Mouse (Mus musculus): Measurements from ENCODE around the gene Taf4. TPM values are rescaled to one million over a fixed set of nuclear protein-coding genes. Genes with fewer than 3 reads are reported as not detected.
A peak's percentile ranks its signal among the peaks of the same experiment; 100 is the strongest.

The Taf4 gene
- polyA plus RNA-seq, 1 experiment, result 26.3 TPM

DNA sequence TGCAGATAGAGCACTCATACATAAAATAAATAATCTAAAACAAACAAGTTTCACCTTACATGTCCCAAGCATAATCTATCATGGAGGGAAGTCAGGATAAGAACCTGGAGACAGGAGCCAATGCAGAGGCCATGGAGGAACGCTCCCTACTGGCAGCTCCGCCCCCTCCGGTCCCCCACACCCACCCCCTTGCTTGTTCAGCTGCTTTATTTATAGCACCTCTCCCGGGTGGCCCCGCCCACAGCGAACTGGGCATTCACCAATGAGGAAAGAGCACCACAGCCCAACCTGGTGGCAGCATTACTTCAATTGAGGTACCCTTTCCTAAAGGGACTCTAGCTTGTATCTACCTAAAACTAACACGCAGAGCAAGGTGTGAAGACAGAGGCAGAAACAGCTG, 91.9 kb downstream of the Taf4 start:
- WGBS, result 48% methylated on average over 7 of the region's 7 CpGs
- TF ChIP-seq CTCF (IDR thresholded peaks at IDR 0.05; ENCODE audit: borderline replicate concordance, control insufficient read depth, extremely low read depth, insufficient read depth, low read length, poor library complexity) (no peak), POLR2A (IDR thresholded peaks at IDR 0.05; ENCODE audit: control insufficient read depth, extremely low read depth, insufficient read depth, low read length, poor library complexity) (no peak)
- no peak overlapping the region for H3K4me3 ChIP-seq (ENCODE audit: control insufficient read depth, insufficient read depth, low read length)
- no peak for DNase-seq
- H3K27ac ChIP-seq (ENCODE audit: control insufficient read depth, insufficient read depth, low read length), result no peak overlapping the region
- H3K4me1 ChIP-seq (replicated peaks; ENCODE audit: control insufficient read depth, insufficient read depth, low read length), result no peaks in the 10 kb centered on the region
- H3K27me3 ChIP-seq (ENCODE audit: control insufficient read depth, insufficient read depth, low read length), result no peaks in the 10 kb centered on the region
- no peaks in the 10 kb centered on the region for H3K36me3 ChIP-seq (ENCODE audit: control insufficient read depth, insufficient read depth, low read length)

DNA sequence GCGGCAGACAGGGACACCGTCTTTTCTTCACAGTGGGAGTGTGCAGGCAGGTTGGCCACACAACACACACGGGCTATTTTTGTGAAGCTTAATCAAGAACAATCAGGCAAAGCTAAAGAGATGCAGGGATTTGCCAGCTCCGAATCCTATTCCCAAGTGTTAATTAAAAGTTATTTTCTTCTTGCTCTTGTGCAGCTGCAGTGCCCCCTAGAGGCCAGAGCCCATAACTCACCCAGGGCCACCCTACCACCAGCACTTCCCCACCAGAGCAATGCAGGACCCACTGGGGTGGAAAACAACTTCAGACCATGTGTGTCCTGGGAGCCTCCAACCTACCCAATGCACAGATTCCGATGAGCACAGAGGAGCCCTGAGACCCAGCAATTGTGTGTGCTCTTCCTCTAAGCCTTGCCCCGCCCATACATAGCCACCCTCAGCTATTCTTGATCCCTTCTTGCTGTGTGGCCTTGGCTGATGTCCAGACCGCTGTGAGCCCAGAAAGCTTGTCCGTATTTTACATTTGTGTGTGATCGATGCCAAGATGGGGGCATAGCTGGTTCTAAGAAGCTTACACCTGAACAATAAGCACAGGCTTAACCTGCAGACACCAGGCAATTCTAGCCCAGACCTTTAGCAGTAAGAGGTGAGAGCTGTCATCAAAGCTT, 98.8 kb downstream of the Taf4 start:
- Histone ChIP-seq H3K36me3 (ENCODE audit: control insufficient read depth, insufficient read depth, low read length) (no peaks in the 10 kb centered on the region), H3K27me3 (ENCODE audit: control insufficient read depth, insufficient read depth, low read length) (no peaks in the 10 kb centered on the region), H3K4me3 (ENCODE audit: control insufficient read depth, insufficient read depth, low read length) (no peak overlapping the region), H3K4me1 (replicated peaks; ENCODE audit: control insufficient read depth, insufficient read depth, low read length) (no peaks in the 10 kb centered on the region), H3K27ac (ENCODE audit: control insufficient read depth, insufficient read depth, low read length) (no peak overlapping the region)
- DNase-seq, result peak; percentile 48
- no peak for TF ChIP-seq POLR2A (IDR thresholded peaks at IDR 0.05; ENCODE audit: control insufficient read depth, extremely low read depth, insufficient read depth, low read length, poor library complexity)
- peak; percentile 66; the same call in 1 of the 2 replicates for TF ChIP-seq CTCF (IDR thresholded peaks at IDR 0.05; ENCODE audit: borderline replicate concordance, control insufficient read depth, extremely low read depth, insufficient read depth, low read length, poor library complexity)
- 74% methylated on average over 9 of the region's 9 CpGs for WGBS

DNA sequence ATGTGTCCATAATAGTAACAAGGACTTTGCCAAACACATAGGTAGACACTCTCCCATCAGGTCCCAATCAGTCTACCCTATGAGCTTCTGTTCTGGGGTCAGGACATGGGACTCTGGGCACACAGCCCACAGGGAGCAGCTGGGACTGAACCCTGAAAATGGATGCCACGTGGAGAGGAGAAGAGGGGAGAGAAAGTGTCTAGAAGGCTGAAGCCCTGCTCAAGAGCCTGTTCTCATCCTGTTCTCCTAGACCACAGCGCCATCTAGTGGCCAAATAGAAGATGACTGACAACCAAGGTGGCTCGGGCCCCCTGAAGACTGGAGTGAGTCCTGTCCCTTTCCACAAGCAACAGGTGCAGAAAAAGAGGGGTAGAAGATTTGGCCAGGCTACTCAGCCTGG, 101.3 kb downstream of the Taf4 start:
- no peak overlapping the region for H3K27ac ChIP-seq (ENCODE audit: control insufficient read depth, insufficient read depth, low read length)
- TF ChIP-seq POLR2A (IDR thresholded peaks at IDR 0.05; ENCODE audit: control insufficient read depth, extremely low read depth, insufficient read depth, low read length, poor library complexity) (no peak), CTCF (IDR thresholded peaks at IDR 0.05; ENCODE audit: borderline replicate concordance, control insufficient read depth, extremely low read depth, insufficient read depth, low read length, poor library complexity) (peak; percentile 60; the same call in 1 of the 2 replicates)
- DNase-seq, result peak; percentile 59
- H3K4me1 ChIP-seq (replicated peaks; ENCODE audit: control insufficient read depth, insufficient read depth, low read length), result no peaks in the 10 kb centered on the region
- H3K36me3 ChIP-seq (ENCODE audit: control insufficient read depth, insufficient read depth, low read length), result no peaks in the 10 kb centered on the region
- no peak overlapping the region for H3K4me3 ChIP-seq (ENCODE audit: control insufficient read depth, insufficient read depth, low read length)
- 0% methylated on average over 3 of the region's 3 CpGs for WGBS
- H3K27me3 ChIP-seq (ENCODE audit: control insufficient read depth, insufficient read depth, low read length), result no peaks in the 10 kb centered on the region

GRCm38 (mm10) chr2:179873315-179873714, 103.1 kb downstream of the Taf4 start:
- peak; percentile 29 for DNase-seq
- no peak overlapping the region for H3K27ac ChIP-seq (ENCODE audit: control insufficient read depth, insufficient read depth, low read length)
- H3K27me3 ChIP-seq (ENCODE audit: control insufficient read depth, insufficient read depth, low read length), result no peaks in the 10 kb centered on the region
- no peak overlapping the region for H3K4me3 ChIP-seq (ENCODE audit: control insufficient read depth, insufficient read depth, low read length)
- no peaks in the 10 kb centered on the region for H3K36me3 ChIP-seq (ENCODE audit: control insufficient read depth, insufficient read depth, low read length)
- no peaks in the 10 kb centered on the region for H3K4me1 ChIP-seq (replicated peaks; ENCODE audit: control insufficient read depth, insufficient read depth, low read length)
- peak; percentile 69; the same call in 1 of the 2 replicates for TF ChIP-seq CTCF (IDR thresholded peaks at IDR 0.05; ENCODE audit: borderline replicate concordance, control insufficient read depth, extremely low read depth, insufficient read depth, low read length, poor library complexity)
- no peak for TF ChIP-seq POLR2A (IDR thresholded peaks at IDR 0.05; ENCODE audit: control insufficient read depth, extremely low read depth, insufficient read depth, low read length, poor library complexity)
- 48% methylated on average over 5 of the region's 5 CpGs for WGBS

GRCm38 (mm10) chr2:179872724-179873123, 103.7 kb downstream of the Taf4 start:
- no peak for DNase-seq
- TF ChIP-seq CTCF (IDR thresholded peaks at IDR 0.05; ENCODE audit: borderline replicate concordance, control insufficient read depth, extremely low read depth, insufficient read depth, low read length, poor library complexity) (no peak), POLR2A (IDR thresholded peaks at IDR 0.05; ENCODE audit: control insufficient read depth, extremely low read depth, insufficient read depth, low read length, poor library complexity) (no peak)
- no peak overlapping the region for H3K27ac ChIP-seq (ENCODE audit: control insufficient read depth, insufficient read depth, low read length)
- no peaks in the 10 kb centered on the region for H3K4me1 ChIP-seq (replicated peaks; ENCODE audit: control insufficient read depth, insufficient read depth, low read length)
- H3K27me3 ChIP-seq (ENCODE audit: control insufficient read depth, insufficient read depth, low read length), result no peaks in the 10 kb centered on the region
- WGBS, result 68% methylated on average over 5 of the region's 5 CpGs
- H3K4me3 ChIP-seq (ENCODE audit: control insufficient read depth, insufficient read depth, low read length), result no peak overlapping the region
- H3K36me3 ChIP-seq (ENCODE audit: control insufficient read depth, insufficient read depth, low read length), result no peaks in the 10 kb centered on the region

DNA sequence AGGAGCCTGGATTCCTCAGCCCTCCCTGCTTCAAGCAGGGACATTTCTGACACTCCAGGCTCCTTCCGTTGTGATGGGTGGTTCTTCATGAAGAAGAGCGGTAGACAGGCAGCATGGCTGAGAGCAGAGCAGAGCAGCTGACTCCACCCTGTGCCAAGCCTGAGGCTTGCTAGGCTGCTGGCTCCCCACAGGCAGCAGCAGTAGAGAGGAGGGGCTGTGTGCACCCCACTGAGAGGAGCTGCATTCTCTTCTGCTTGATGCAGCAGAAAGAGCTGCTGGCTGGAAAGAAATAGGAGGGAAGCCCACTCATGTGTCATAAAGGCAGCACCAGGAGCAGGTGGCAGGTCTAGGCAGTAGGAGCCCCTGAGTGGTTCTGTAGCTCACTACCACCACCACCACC, 106.6 kb downstream of the Taf4 start:
- Histone ChIP-seq H3K36me3 (ENCODE audit: control insufficient read depth, insufficient read depth, low read length) (no peaks in the 10 kb centered on the region), H3K4me1 (replicated peaks; ENCODE audit: control insufficient read depth, insufficient read depth, low read length) (no peaks in the 10 kb centered on the region), H3K4me3 (ENCODE audit: control insufficient read depth, insufficient read depth, low read length) (no peak overlapping the region), H3K27me3 (ENCODE audit: control insufficient read depth, insufficient read depth, low read length) (no peaks in the 10 kb centered on the region), H3K27ac (ENCODE audit: control insufficient read depth, insufficient read depth, low read length) (no peak overlapping the region)
- no peak for DNase-seq
- 26% methylated on average over 2 of the region's 2 CpGs for WGBS
- TF ChIP-seq POLR2A (IDR thresholded peaks at IDR 0.05; ENCODE audit: control insufficient read depth, extremely low read depth, insufficient read depth, low read length, poor library complexity) (no peak), CTCF (IDR thresholded peaks at IDR 0.05; ENCODE audit: borderline replicate concordance, control insufficient read depth, extremely low read depth, insufficient read depth, low read length, poor library complexity) (no peak)

Measured in thymus, adult 2 months (tissue).